Mouse (Mus musculus): Measurements from ENCODE around the gene Stk10.
A peak's percentile ranks its signal among the peaks of the same experiment; 100 is the strongest.

- TF ChIP-seq POLR2A (IDR thresholded peaks at IDR 0.05; ENCODE audit: borderline replicate concordance, extremely low read depth, insufficient read depth, insufficient read length, poor library complexity, severe bottlenecking) = peak; percentile 69; the same call in 1 of the 2 replicates
- no peak for TF ChIP-seq CTCF (IDR thresholded peaks at IDR 0.05; ENCODE audit: borderline replicate concordance, extremely low read depth, insufficient read depth, insufficient read length)
Measured at GRCm38 (mm10) chr11:32532765-32533481, at the start of gene Stk10.

All from brain, embryonic 14.5 days (tissue).